In the genomic region with DNA sequence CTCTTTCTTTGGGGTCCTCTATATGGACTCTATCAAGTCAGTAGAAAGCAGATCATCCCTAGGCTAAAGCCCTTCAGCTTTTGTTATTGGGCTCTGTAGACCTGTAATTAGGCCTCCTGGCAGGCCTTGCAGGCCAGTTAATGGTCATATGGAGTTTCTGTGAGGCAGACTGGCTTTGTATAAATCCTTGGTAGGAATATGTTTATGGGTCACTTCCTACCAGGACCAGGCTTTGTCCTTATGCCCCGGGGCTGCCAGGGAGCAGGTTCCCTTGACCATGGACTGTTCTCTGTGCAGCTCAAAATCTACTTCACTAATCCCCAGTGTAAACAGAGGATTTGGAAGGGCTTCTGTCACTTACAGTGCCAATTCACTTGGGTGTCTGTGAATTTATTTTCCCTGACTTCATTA, we compare ENCODE assay signal across 18 mouse cellular contexts.
DNase-seq lines count a peak whose midpoint lies in the region; ATAC-seq lines count a peak whose summit lies in the region.
"Had no signal": no experiment of that assay in that cellular context is flagged by ENCODE, and none has a peak within 500 bp of the region (broad histone marks: within the 10 kb centered on the region; RNA-seq: fewer than 3 reads in every experiment).

No protein-coding gene starts in this region.

- H3K27me3 ChIP-seq in forebrain, embryonic 11.5 days (ENCODE audit: control insufficient read depth, insufficient read depth, low read length), result no peaks in the 10 kb centered on the region
- no peaks in the 10 kb centered on the region for H3K27me3 ChIP-seq in forebrain, embryonic 15.5 days
- H3K27me3 ChIP-seq in midbrain, embryonic 11.5 days (ENCODE audit: control insufficient read depth, insufficient read depth, low read length), result no peaks in the 10 kb centered on the region
- H3K27me3 ChIP-seq in midbrain, embryonic 16.5 days (ENCODE audit: control insufficient read depth, insufficient read depth, low read depth, low read length), result no peaks in the 10 kb centered on the region
- no peaks in the 10 kb centered on the region; the same call in 1 of the 2 replicates for H3K27me3 ChIP-seq in midbrain, embryonic 12.5 days
- no peaks in the 10 kb centered on the region for H3K27me3 ChIP-seq in heart, embryonic 12.5 days (replicated peaks)
- H3K27me3 ChIP-seq: heart, embryonic 13.5 days; hindbrain, embryonic 15.5 days; kidney, embryonic 15.5 days; neural tube, embryonic 15.5 days had no signal

- H3K9me3 ChIP-seq in forebrain, embryonic 11.5 days (ENCODE audit: control insufficient read depth, low read length), result no peaks in the 10 kb centered on the region
- H3K9me3 ChIP-seq in forebrain, embryonic 15.5 days, result no peaks in the 10 kb centered on the region
- no peaks in the 10 kb centered on the region for H3K9me3 ChIP-seq in midbrain, embryonic 11.5 days (ENCODE audit: control insufficient read depth, low read length)
- H3K9me3 ChIP-seq in midbrain, embryonic 16.5 days (replicated peaks; ENCODE audit: control insufficient read depth, low read length, poor library complexity, severe bottlenecking), result no peaks in the 10 kb centered on the region
- H3K9me3 ChIP-seq in midbrain, embryonic 12.5 days, result no peaks in the 10 kb centered on the region
- H3K9me3 ChIP-seq in heart, embryonic 12.5 days (replicated peaks), result no peaks in the 10 kb centered on the region
- H3K9me3 ChIP-seq: heart, embryonic 13.5 days; hindbrain, embryonic 15.5 days; kidney, embryonic 15.5 days; neural tube, embryonic 15.5 days had no signal

- ATAC-seq in forebrain, embryonic 11.5 days (replicated peaks; ENCODE audit: low FRiP score), result peak; percentile 61
- ATAC-seq in forebrain, embryonic 15.5 days (replicated peaks), result no peak
- peak; percentile 92 for ATAC-seq in midbrain, embryonic 11.5 days (ENCODE audit: low FRiP score)
- no peak for ATAC-seq in midbrain, embryonic 16.5 days
- ATAC-seq in midbrain, embryonic 12.5 days (ENCODE audit: low FRiP score, low read depth), result peak; percentile 87
- no peak for ATAC-seq in heart, embryonic 12.5 days (ENCODE audit: insufficient number of reproducible peaks, low FRiP score)
- ATAC-seq: CD4-positive, CD25-positive, alpha-beta regulatory T cell, adult 4 months; intestine, postnatal 0 days had no signal

- no peak overlapping the region for H3K4me3 ChIP-seq in forebrain, embryonic 11.5 days (ENCODE audit: low read depth, low read length)
- no peak overlapping the region for H3K4me3 ChIP-seq in forebrain, embryonic 15.5 days
- H3K4me3 ChIP-seq in midbrain, embryonic 11.5 days (ENCODE audit: low read depth, low read length), result no peak overlapping the region
- no peak overlapping the region for H3K4me3 ChIP-seq in midbrain, embryonic 16.5 days (ENCODE audit: low read depth, low read length)
- no peak overlapping the region for H3K4me3 ChIP-seq in midbrain, embryonic 12.5 days
- H3K4me3 ChIP-seq in heart, embryonic 12.5 days, result no peak overlapping the region
- H3K4me3 ChIP-seq: heart, embryonic 13.5 days; hindbrain, embryonic 15.5 days; kidney, embryonic 15.5 days; neural tube, embryonic 15.5 days had no signal

- H3K9ac ChIP-seq in forebrain, embryonic 11.5 days (ENCODE audit: low read length), result no peak overlapping the region
- no peak overlapping the region for H3K9ac ChIP-seq in forebrain, embryonic 15.5 days (replicated peaks)
- no peak overlapping the region for H3K9ac ChIP-seq in midbrain, embryonic 11.5 days (ENCODE audit: low read length)
- no peak overlapping the region for H3K9ac ChIP-seq in midbrain, embryonic 16.5 days (ENCODE audit: low read depth, low read length)
- H3K9ac ChIP-seq in midbrain, embryonic 12.5 days (replicated peaks), result no peak overlapping the region
- H3K9ac ChIP-seq in heart, embryonic 12.5 days, result no peak overlapping the region
- H3K9ac ChIP-seq: heart, embryonic 13.5 days; hindbrain, embryonic 15.5 days; kidney, embryonic 15.5 days; neural tube, embryonic 15.5 days had no signal

- H3K36me3 ChIP-seq in forebrain, embryonic 11.5 days (ENCODE audit: control insufficient read depth, insufficient read depth, low read length), result no peaks in the 10 kb centered on the region
- no peaks in the 10 kb centered on the region for H3K36me3 ChIP-seq in forebrain, embryonic 15.5 days
- H3K36me3 ChIP-seq in midbrain, embryonic 11.5 days (ENCODE audit: control insufficient read depth, insufficient read depth, low read length), result no peaks in the 10 kb centered on the region
- no peaks in the 10 kb centered on the region for H3K36me3 ChIP-seq in midbrain, embryonic 16.5 days (ENCODE audit: control insufficient read depth, insufficient read depth, low read length)
- H3K36me3 ChIP-seq in midbrain, embryonic 12.5 days, result no peaks in the 10 kb centered on the region
- H3K36me3 ChIP-seq in heart, embryonic 12.5 days, result no peaks in the 10 kb centered on the region
- H3K36me3 ChIP-seq: heart, embryonic 13.5 days; hindbrain, embryonic 15.5 days; kidney, embryonic 15.5 days; neural tube, embryonic 15.5 days had no signal

- WGBS in forebrain, embryonic 11.5 days, result 23% methylated on average over 1 of the region's 1 CpGs
- 6% methylated on average over 1 of the region's 1 CpGs for WGBS in forebrain, embryonic 15.5 days
- WGBS in midbrain, embryonic 11.5 days, result 44% methylated on average over 1 of the region's 1 CpGs
- 14% methylated on average over 1 of the region's 1 CpGs for WGBS in midbrain, embryonic 16.5 days
- WGBS in midbrain, embryonic 12.5 days, result 33% methylated on average over 1 of the region's 1 CpGs
- 77% methylated on average over 1 of the region's 1 CpGs for WGBS in heart, embryonic 12.5 days

- peaks cover 3% of the 10 kb centered on the region; the same call in 1 of the 2 replicates for H3K4me1 ChIP-seq in forebrain, embryonic 11.5 days (replicated peaks; ENCODE audit: control insufficient read depth, insufficient read depth, low read length)
- no peaks in the 10 kb centered on the region for H3K4me1 ChIP-seq in forebrain, embryonic 15.5 days
- H3K4me1 ChIP-seq in midbrain, embryonic 11.5 days (ENCODE audit: control insufficient read depth, insufficient read depth, low read length), result peaks cover 4% of the 10 kb centered on the region
- no peaks in the 10 kb centered on the region for H3K4me1 ChIP-seq in midbrain, embryonic 16.5 days (ENCODE audit: control insufficient read depth, insufficient read depth, low read length)
- peaks cover 5% of the 10 kb centered on the region; the same call in 1 of the 2 replicates for H3K4me1 ChIP-seq in midbrain, embryonic 12.5 days
- 0 out of 2 replicates have a peak, but pooled peaks cover 2% of the 10 kb centered on the region for H3K4me1 ChIP-seq in heart, embryonic 12.5 days (replicated peaks)
- H3K4me1 ChIP-seq: heart, embryonic 13.5 days; hindbrain, embryonic 15.5 days; kidney, embryonic 15.5 days; neural tube, embryonic 15.5 days had no signal

- no peak overlapping the region for H3K4me2 ChIP-seq in forebrain, embryonic 11.5 days (ENCODE audit: low read depth, low read length, severe bottlenecking)
- H3K4me2 ChIP-seq in forebrain, embryonic 15.5 days (replicated peaks), result no peak overlapping the region
- no peak overlapping the region for H3K4me2 ChIP-seq in midbrain, embryonic 11.5 days
- no peak overlapping the region for H3K4me2 ChIP-seq in midbrain, embryonic 16.5 days (ENCODE audit: low read length)
- no peak overlapping the region for H3K4me2 ChIP-seq in midbrain, embryonic 12.5 days (replicated peaks)
- H3K4me2 ChIP-seq in heart, embryonic 12.5 days, result no peak overlapping the region
- H3K4me2 ChIP-seq: heart, embryonic 13.5 days; hindbrain, embryonic 15.5 days; kidney, embryonic 15.5 days; neural tube, embryonic 15.5 days had no signal

- H3K27ac ChIP-seq in forebrain, embryonic 11.5 days (ENCODE audit: low read depth, low read length), result no peak overlapping the region
- no peak overlapping the region for H3K27ac ChIP-seq in forebrain, embryonic 15.5 days (replicated peaks)
- H3K27ac ChIP-seq in midbrain, embryonic 11.5 days (ENCODE audit: low read depth, low read length), result no peak overlapping the region
- no peak overlapping the region for H3K27ac ChIP-seq in midbrain, embryonic 16.5 days (ENCODE audit: low read length)
- no peak overlapping the region for H3K27ac ChIP-seq in midbrain, embryonic 12.5 days (replicated peaks)
- no peak overlapping the region for H3K27ac ChIP-seq in heart, embryonic 12.5 days (ENCODE audit: poor library complexity, severe bottlenecking)
- H3K27ac ChIP-seq: heart, embryonic 13.5 days; hindbrain, embryonic 15.5 days; kidney, embryonic 15.5 days; neural tube, embryonic 15.5 days had no signal

- DNase-seq in forebrain, embryonic 11.5 days (ENCODE audit: low spot score), result no peak
- peak; percentile 89 for DNase-seq in midbrain, embryonic 11.5 days (ENCODE audit: low spot score, missing footprints)
- no peak for DNase-seq in Muller cell, postnatal 12 days (ENCODE audit: inconsistent ontology term)
- DNase-seq in gastrocnemius, adult 18-20 months (ENCODE audit: low spot score), result no peak
- DNase-seq: cerebellum, adult 9-10 months; heart, postnatal 36 days; layer of hippocampus, postnatal 36 days; liver had no signal

Comparison
In these comparisons a context has a peak if more than half of its experiments do, and no peak if none do; other contexts are left out.
1. ATAC-seq: peak in forebrain, embryonic 11.5 days (single experiment), midbrain, embryonic 11.5 days (single experiment) and midbrain, embryonic 12.5 days (single experiment); none in forebrain, embryonic 15.5 days (single experiment), midbrain, embryonic 16.5 days (single experiment) and heart, embryonic 12.5 days (single experiment).